Mouse (Mus musculus) neural tube, embryonic 10.5 days (tissue): ENCODE results near the gene Gm19426.

Source experiments
- DNase-seq: peaks from one replicate; pipeline ENCODE4 v3.0.0-alpha.2; 2017; ENCODE audit warnings: low spot score; ENCODE audit errors: extremely low spot score

Gene Gm19426

DNA sequence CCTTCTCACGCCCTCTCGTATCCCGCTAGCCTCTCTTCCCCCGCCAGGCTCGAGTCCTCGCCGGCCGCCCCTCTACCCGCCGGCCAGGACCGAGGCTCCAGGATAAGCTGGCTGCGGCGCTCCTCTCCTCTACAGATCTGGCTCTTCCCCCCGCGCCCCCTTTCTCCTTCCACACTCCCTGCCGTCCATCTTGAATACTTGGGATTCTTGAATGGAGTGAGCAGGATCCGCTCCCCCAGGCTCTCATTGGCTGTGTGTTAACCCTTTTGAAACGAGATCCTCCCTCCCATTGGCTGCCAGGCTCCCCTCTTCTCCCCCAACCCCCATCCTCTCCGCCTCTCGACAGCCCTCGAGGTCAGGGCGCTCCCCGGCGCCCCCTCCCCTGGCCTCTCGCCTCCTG lies at the start of gene Gm19426:
Gene Gm19426, minus strand, starts transcription at position 95 of the 400 bp plus-strand sequence.
- no peak for DNase-seq

- DNase-seq: no peak
Measured at GRCm38 (mm10) chr2:84793154-84793553, 49.7 kb upstream of the Gm19426 start.

- no peak for DNase-seq
Measured at GRCm38 (mm10) chr2:84792516-84792915, 49.1 kb upstream of the Gm19426 start.

- DNase-seq: no peak
Measured at GRCm38 (mm10) chr2:84790418-84790817, 47.0 kb upstream of the Gm19426 start.

- DNase-seq: no peak
Measured at GRCm38 (mm10) chr2:84788316-84788715, 44.9 kb upstream of the Gm19426 start.

- DNase-seq: no peak
Measured at GRCm38 (mm10) chr2:84783840-84784566, 40.5 kb upstream of the Gm19426 start.

DNA sequence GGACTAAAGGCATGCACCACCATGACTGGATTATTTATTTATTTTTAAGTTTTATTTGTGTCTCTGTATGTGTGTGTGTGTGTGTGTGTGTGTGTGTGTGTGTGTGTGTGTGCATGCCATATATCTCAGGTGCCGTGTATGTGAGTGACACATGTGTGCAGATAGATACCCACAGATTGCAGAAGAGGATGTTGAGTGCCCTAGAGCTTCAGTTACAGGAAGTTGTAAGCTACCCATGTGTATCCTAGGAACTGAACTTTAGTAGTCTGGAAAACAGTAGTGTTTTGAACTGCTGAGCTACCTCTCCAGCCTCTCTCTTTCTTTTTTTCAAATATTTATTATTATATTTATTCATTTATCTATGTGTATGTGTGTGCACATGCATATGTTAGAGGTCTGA lies 39.9 kb upstream of the Gm19426 start:
- no peak for DNase-seq

DNA sequence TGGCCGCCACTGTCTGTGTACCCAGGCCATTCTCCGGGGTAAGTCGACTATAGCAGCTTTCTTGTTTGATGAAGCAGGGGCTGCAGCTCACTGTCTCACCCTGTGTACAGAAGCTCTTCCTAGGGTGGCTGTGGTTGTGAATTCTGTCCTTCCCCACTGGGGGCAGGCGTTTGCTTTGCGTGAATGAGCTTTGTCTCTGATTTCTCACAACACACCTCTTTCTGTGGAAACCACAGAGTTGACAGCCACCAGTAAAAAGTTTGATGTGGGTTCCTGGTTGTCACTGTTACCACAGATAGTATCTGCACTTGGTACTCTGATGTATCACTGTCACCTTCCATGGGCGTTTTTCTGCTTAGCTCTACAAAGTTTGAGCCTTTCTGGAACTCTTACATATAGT lies 35.8 kb upstream of the Gm19426 start:
- DNase-seq: no peak

DNA sequence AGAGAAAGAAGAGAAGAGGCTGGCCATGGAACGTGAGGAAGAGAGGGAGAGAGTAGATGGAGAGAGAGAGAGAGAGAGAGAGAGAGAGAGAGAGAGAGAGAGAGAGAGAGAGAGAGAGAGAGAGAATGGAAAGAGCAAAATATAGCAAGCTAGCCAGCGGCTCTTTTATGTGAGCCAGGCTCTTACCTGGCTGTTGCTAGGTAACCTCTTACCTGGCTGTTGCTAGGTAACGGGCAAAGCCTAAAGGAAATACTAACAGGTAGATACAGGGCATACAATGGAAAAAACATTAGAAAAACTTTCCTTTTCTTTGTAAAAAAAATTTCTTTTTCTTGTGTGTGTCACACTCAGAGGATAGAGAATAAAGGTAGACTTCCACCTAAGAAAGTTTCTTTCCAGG lies 34.3 kb upstream of the Gm19426 start:
- no peak for DNase-seq

DNA sequence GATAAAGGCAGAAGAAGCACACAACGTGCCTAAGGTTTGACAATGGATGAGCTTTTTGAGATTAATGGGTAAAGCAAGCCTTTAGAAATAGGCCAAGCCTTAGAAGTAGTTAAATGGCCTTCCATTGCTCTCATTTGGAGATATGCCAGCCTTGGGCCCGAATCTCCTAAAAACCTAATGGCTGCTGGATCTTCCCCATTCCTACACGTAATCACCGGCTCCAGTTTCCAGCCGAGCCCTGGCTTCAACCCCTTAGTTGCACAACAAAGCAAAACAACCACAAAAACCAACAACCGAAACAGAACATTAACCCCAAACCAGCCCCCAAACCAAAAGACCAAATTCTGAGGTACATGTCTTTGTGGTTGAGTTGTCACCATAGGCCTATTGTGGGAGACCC lies 32.2 kb upstream of the Gm19426 start:
- DNase-seq: no peak

DNA sequence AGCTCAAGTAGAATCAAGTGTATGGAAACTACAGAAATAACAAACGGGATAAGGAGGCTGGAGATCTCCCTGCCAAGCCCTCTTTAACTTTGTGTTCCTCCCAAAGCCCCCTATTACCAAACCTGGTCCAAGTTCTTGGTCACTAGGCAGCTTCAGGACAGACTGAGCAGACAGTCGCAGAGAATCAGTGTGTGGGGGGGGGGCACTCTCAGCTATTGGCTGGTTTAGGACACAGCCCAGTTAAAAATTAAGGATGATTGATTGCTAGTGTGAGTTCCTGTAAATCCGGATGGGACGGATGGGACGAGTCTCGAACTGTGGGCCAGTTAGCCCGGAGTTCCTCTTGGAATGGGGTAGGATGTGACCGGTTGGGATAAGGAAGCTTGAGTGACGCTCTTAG lies 31.8 kb upstream of the Gm19426 start, which contains the start of gene Serping1:
Gene Serping1, minus strand, starts transcription at position 204 of the 400 bp plus-strand sequence.
- peak; percentile 45 for DNase-seq

GRCm38 (mm10) chr2:84774751-84775150 lies 31.3 kb upstream of the Gm19426 start:
- peak; percentile 82 for DNase-seq

DNA sequence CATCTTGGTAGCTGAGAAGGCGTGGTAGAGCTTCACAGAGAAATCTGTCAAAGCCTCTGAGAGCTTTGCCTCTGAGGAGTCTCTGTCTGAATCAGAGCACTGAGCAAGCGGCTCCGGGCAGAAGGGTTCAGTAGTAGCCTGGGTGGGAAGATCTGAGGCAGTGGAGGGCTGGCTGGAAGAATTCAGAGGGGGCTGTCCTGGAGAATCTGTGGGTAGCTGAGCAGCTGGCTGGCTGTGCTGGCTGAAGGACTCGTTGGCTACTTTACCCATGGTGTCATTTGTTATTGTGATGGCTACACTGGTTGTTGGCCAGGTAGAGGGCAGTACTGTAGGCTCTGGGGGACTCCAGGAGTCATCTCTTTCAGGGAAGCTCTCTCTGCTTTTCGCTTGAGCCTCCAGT lies 29.7 kb upstream of the Gm19426 start:
- DNase-seq: no peak

DNA sequence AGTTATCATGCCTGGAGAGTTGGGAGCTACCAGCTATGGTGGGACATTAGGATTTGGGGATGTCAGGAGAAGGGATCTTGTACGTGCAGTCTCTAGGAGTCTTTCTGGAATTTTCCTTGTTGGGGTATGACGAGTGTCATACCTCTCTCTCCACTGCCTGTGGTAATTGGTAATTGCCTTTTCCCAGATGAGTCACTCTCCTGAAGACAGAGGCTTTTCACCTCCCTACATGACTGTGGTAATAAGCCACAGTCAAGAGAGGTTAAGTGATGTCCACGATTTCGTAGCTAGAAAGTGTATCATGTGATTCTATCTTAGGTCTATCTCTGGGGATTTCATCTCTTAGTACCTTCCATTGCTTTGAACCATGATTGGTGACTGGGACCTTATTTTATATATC lies 29.0 kb upstream of the Gm19426 start:
- no peak for DNase-seq

- no peak for DNase-seq
Measured at GRCm38 (mm10) chr2:84770501-84770900, 27.0 kb upstream of the Gm19426 start.

- DNase-seq: no peak
Measured at GRCm38 (mm10) chr2:84762818-84763217, 19.4 kb upstream of the Gm19426 start.

- no peak for DNase-seq
Measured at GRCm38 (mm10) chr2:84762295-84762694, 18.8 kb upstream of the Gm19426 start.

DNA sequence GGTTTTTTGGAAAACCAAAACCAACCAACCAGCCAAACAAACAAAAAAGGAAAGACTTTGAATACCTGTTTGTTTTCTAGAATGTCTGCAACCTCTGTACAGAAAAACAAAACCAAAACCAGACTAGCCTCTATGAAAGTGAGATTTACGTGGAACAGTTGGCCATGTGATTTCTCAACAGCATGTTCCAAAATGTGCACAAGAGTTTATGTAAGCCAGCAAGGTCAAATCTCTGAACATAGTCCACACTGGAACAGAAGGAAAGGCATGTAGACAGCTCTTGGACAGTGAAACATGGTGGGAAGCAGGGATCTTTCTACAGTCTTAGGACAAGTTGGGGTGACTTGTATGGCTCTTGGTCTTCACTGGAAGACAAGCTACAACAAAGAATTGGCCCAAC lies 18.4 kb upstream of the Gm19426 start:
- DNase-seq: no peak

- DNase-seq: no peak
Measured at GRCm38 (mm10) chr2:84761309-84761708, 17.9 kb upstream of the Gm19426 start.

DNA sequence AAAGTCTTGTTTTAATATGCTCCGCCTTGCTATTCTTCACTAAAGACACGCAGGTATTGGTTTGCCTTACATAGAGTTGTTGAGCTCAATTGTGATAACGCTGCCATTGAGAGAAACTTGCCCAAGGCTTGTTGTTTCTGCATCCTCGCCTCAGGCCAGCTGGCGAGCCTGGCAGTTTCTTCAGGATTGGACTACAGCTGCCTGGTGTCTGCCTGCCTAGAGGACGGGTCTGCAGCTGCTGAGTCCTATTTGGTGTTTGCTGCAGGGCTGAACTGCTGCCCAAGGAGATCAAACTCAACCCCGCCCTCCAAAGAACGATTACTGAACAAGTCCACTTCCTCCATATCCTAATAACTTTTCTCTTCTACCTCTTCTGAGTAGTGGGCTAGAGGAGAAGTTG lies 17.3 kb upstream of the Gm19426 start:
- no peak for DNase-seq

DNA sequence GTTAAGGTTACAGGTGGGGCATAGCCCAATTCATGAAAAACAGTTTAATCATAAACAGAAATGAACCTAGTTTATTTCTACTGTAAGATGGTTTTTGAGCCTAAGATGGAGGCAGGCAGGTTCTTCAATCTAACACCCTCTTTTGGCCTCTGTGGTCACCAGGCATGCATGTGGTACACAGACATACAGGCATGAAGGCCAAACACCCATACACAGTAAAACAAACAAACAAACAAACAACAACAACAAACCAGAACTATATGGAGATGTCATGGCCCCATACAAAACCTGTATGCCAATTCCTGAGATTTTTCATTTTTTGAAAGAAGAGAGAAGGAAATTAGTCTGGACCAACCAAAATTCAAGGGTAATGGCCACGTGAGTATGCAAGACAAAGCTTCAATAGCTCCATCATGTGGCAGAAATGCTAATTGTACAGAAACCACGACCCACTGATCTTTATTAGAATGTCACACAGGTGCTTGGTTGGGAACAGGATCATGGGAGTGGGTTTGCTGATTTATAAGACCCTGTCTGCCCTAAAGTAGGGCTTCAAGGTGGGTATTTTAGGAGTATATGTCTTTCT lies 15.2 kb upstream of the Gm19426 start:
- no peak for DNase-seq

- no peak for DNase-seq
Measured at GRCm38 (mm10) chr2:84757026-84757682, 13.7 kb upstream of the Gm19426 start.

GRCm38 (mm10) chr2:84756245-84756644 lies 12.8 kb upstream of the Gm19426 start:
- no peak for DNase-seq
